Mouse (Mus musculus) stomach, postnatal 0 days (tissue): ENCODE results near the gene Bid. TPM values are rescaled to one million over a fixed set of nuclear protein-coding genes. Genes with fewer than 3 reads are reported as not detected.
A peak's percentile ranks its signal among the peaks of the same experiment; 100 is the strongest.
"Not testable (repeated sequence)": the region's sequence is repeated elsewhere in the genome, so short reads cannot be mapped to it uniquely, and the experiment has no call there.

Experiments
- ATAC-seq: fragments of 200-750 bp; cut with Nextera tagmentation; 2 replicates; pipeline ENCODE4 v1.8.0; 2017; ENCODE audit not compliant: low FRiP score, low TSS enrichment
- DNase-seq: peaks from one replicate; pipeline ENCODE4 v3.0.0-alpha.2; 2016; ENCODE audit warnings: low spot score
- H3K27ac ChIP-seq: fragments of 300-500 bp; sonication (generic); replicated peaks from 2 replicates; pipeline ENCODE4 v1.5.1; 2014; ENCODE audit warnings: mild to moderate bottlenecking, control low read depth
- H3K27me3 ChIP-seq: fragments of 300-500 bp; sonication (generic); 2 replicates; pipeline ENCODE4 v1.6.1; 2014; ENCODE audit warnings: low read length; ENCODE audit not compliant: control insufficient read depth, insufficient read depth
- H3K36me3 ChIP-seq: fragments of 300-500 bp; sonication (generic); 2 replicates; pipeline ENCODE4 v1.6.1; 2014; ENCODE audit warnings: low read length, mixed read lengths; ENCODE audit not compliant: control insufficient read depth, insufficient read depth
- H3K4me1 ChIP-seq: fragments of 300-500 bp; sonication (generic); replicated peaks from 2 replicates; pipeline ENCODE4 v1.6.1; 2014; ENCODE audit warnings: antibody characterized with exemption; ENCODE audit not compliant: control insufficient read depth, insufficient read depth
- H3K4me2 ChIP-seq: fragments of 300-500 bp; sonication (generic); replicated peaks from 2 replicates; pipeline ENCODE4 v1.6.1; 2014; ENCODE audit warnings: low read depth, mild to moderate bottlenecking, control low read depth, moderate library complexity
- H3K4me3 ChIP-seq: fragments of 300-500 bp; sonication (generic); 2 replicates; pipeline ENCODE4 v1.5.1; 2014; ENCODE audit warnings: low read depth, low read length, control low read depth
- H3K9ac ChIP-seq: fragments of 300-500 bp; sonication (generic); 2 replicates; pipeline ENCODE4 v1.6.1; 2014; ENCODE audit warnings: mild to moderate bottlenecking, low read length, control low read depth, mixed read lengths
- H3K9me3 ChIP-seq: fragments of 300-500 bp; sonication (generic); 2 replicates; pipeline ENCODE4 v1.6.1; 2016; ENCODE audit warnings: low read length; ENCODE audit not compliant: control insufficient read depth
- CTCF ChIP-seq: IDR thresholded peaks from 2 replicates; pipeline ENCODE4 v1.5.1; 2016; ENCODE audit warnings: antibody characterized with exemption, low read depth, mild to moderate bottlenecking, moderate library complexity
- EP300 ChIP-seq: optimal IDR thresholded peaks from 2 replicates; pipeline ENCODE3; 2016; ENCODE audit warnings: antibody characterized with exemption
- WGBS: fragments of 180-500 bp; shearing (Covaris S2); extraction: QIAGEN DNeasy Blood & Tissue Kit; methylation state at CpG from one replicate; pipeline ENCODE4 v1.1.7; 2014; 5-methylcytosine and 5-hydroxymethylcytosine counted together
- polyA plus RNA-seq: library from polyadenylated mRNA; unstranded; fragments of >200 nt; fragmentation: Nextera tagmentation; extraction: Ambion mirVana; gene quantifications from 2 replicates; pipeline ENCODE4 v1.2.1, GENCODE M21; 2015

Gene Bid
- polyA plus RNA-seq, 1 experiment from 2014 or later = 21.6 TPM

DNA sequence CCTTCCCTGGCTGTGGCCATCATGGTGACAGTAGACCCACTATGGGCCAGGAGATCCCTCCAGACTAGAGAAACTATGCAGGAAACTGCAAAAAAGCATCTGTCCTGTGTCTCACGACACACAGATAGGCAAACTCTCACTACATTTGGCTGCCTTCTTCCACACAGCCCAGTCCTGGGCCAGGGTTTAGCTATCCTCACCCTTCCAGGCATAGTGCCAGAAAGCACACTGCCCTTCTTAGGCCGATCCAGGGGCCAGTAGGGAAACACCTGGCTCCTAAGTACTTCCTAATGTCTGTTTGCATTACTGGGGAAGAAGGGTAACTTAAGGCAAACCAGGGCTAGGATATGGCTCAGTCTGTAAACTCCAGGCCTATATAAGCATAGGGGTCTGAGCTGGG, 3.7 kb downstream of the Bid start:
- TF ChIP-seq CTCF (no peak), EP300 (no peak)
- no peak overlapping the region for H3K9ac ChIP-seq

DNA sequence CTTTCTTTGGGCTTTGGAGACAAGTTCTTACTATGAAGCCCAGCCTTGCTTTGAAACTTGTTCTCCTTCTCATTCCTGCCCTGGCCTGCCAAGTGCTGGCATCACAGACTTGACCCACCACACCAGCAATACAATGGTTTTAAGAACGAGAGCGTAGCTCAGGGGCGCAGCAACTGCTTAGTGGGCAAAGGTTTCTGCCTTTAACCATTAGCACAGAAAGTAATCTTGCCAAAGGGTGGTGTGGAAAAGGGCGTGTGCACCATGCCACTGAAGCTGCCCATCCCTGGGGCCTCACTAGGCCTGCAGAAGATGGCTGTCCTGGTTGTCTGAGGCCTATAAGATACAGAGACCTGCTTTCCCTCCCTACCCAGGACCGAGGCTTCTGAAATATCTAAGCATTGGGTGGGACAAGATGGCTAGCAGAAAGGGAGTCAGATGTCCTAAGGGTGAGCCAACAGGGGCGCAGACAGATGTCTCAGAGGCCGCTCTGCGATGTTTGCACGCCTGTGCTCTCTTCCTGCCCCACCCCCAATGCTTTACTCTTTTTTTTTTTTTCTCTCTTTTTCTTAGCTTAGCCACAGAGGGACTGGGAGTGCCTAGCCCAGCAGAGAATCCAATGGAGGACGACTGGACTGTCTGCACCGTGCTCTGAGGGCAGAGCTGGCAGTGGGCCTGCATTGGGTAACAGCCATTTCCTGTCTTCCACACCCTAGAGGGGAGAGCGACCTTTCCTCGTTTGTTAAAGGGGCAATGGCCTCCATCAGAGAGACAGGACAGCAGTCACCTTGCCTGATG, 5.2 kb downstream of the Bid start:
- no peak overlapping the region for H3K4me3 ChIP-seq
- H3K36me3 ChIP-seq = no peaks in the 10 kb centered on the region
- DNase-seq (no peak), ATAC-seq (no peak)
- no peaks in the 10 kb centered on the region for H3K27me3 ChIP-seq
- 57% methylated on average over 13 of the region's 13 CpGs for WGBS
- H3K9me3 ChIP-seq = no peaks in the 10 kb centered on the region
- no peak for TF ChIP-seq CTCF
- no peak for TF ChIP-seq EP300
- no peak overlapping the region for H3K9ac ChIP-seq
- no peaks in the 10 kb centered on the region for H3K4me1 ChIP-seq
- no peak overlapping the region for H3K27ac ChIP-seq
- H3K4me2 ChIP-seq = no peak overlapping the region

More for the DNA sequence above, 3.7 kb downstream of the Bid start:
- Histone ChIP-seq H3K27ac (no peak overlapping the region), H3K36me3 (no peaks in the 10 kb centered on the region), H3K9me3 (no peaks in the 10 kb centered on the region), H3K4me3 (no peak overlapping the region), H3K27me3 (no peaks in the 10 kb centered on the region), H3K4me2 (no peak overlapping the region), H3K4me1 (no peaks in the 10 kb centered on the region)
- DNase-seq (peak; percentile 45), ATAC-seq (no peak)
- 26% methylated on average over 2 of the region's 2 CpGs for WGBS

DNA sequence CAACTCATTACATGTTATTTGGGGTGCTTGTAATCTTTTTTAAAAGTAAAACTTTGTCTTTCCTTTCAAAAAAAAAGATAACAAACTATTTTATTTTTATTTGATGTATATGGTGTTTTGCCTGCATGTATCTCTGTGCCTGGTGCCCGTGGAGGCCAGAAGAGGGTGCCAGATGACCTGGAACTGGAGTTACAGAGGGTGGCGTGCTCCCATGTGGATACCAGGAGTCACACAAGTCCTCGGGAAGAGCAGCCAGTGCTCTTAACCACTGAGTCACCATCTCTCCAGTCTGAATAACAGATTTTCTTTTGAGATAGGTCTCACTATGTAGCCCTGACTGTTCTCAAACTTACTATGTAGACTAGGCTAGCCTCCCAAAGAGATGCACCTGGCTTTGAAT, 7.2 kb downstream of the Bid start:
- H3K4me2 ChIP-seq = no peak overlapping the region
- ATAC-seq (no peak), DNase-seq (no peak)
- TF ChIP-seq EP300 (no peak), CTCF (no peak)
- WGBS = 78% methylated on average over 3 of the region's 3 CpGs
- no peaks in the 10 kb centered on the region for H3K4me1 ChIP-seq
- H3K27me3 ChIP-seq = no peaks in the 10 kb centered on the region
- H3K4me3 ChIP-seq = no peak overlapping the region
- H3K36me3 ChIP-seq = no peaks in the 10 kb centered on the region
- H3K9me3 ChIP-seq = no peaks in the 10 kb centered on the region
- H3K27ac ChIP-seq = no peak overlapping the region
- H3K9ac ChIP-seq = no peak overlapping the region

DNA sequence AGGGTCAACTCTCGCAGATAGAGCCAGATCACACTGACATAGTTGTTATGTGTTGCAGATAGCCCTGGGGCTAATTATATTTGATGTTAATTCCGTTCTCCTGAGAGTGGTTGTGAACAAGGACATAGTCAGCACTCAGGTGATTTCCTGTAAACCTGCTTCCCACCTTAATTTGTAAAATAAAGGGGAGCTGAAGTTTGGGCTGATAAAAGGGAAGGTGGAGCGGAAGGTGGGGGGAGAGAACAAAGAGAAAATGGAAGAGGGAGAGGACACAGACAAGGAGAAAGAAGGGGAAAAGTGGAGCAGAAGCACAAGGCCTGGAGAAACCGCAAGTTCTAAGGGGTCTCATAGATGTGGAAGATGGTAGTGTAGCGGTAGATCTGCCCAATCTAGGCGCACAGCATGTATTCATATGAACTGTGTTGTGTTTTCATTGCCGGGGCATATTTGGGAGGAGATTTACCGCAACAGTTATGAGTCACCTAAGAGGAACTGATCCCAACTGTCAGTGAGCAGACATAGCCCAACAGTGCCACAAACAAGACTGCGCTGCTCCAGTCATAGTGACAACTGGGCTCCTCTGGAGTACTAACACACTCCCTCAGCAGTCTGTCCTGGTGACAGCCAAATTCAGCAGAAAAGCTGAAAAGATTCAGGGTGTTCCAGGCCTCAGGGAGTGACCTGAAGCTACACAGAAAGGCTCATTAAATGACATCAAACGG, 8.6 kb downstream of the Bid start:
- H3K9me3 ChIP-seq, H3K27ac ChIP-seq, ATAC-seq, H3K4me1 ChIP-seq, H3K27me3 ChIP-seq, H3K4me3 ChIP-seq, H3K4me2 ChIP-seq, DNase-seq, H3K36me3 ChIP-seq, H3K9ac ChIP-seq: not testable (repeated sequence)
- 84% methylated on average over 9 of the region's 10 CpGs for WGBS

DNA sequence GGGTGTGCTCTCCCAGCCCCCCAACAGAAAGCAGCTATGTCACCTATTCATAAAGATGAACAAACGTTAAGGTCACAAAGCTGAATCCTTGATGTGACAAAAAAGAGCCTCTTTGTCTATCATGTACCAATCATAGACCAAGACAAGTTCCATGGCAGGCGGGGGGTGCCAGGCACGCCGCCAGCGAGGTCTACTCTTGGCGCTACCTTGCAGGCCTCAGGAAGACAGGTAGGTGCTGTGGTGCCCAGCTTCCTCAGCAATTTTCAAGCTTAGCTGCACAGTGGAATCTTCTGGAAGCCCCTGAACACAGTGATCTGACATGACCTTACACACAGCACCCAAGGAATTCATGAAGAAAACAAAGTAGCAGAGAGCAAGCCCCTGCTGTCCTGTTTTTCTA, 10.1 kb downstream of the Bid start:
- no peak for DNase-seq
- ATAC-seq = no peak
- 91% methylated on average over 6 of the region's 6 CpGs for WGBS
- no peak overlapping the region for H3K4me2 ChIP-seq
- no peak overlapping the region for H3K27ac ChIP-seq
- H3K9me3 ChIP-seq = no peaks in the 10 kb centered on the region
- H3K36me3 ChIP-seq = no peaks in the 10 kb centered on the region
- no peak overlapping the region for H3K4me3 ChIP-seq
- no peaks in the 10 kb centered on the region for H3K27me3 ChIP-seq
- TF ChIP-seq EP300 (no peak), CTCF (no peak)
- H3K4me1 ChIP-seq = no peaks in the 10 kb centered on the region
- H3K9ac ChIP-seq = no peak overlapping the region

DNA sequence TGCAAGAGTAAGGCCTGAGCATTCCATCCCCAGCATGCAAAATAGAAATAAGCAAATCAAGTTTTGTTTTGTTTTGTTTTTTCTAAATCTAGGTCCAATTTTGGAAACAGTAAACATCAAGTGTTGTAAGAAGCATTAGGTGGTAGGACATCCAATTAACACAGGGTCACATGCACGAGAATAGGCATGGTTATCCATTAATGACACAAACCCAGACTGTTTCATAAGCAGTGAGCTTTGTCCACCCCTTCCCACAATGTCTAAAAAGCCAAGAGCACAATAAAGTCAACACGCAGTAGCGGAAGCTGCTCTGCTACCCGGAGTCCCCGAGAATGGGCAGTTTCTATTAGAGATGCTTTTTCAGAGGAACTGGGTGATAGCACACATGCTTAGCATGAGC, 11.5 kb downstream of the Bid start:
- H3K27ac ChIP-seq = no peak overlapping the region
- H3K4me2 ChIP-seq = no peak overlapping the region
- TF ChIP-seq EP300 (no peak), CTCF (no peak)
- 78% methylated on average over 5 of the region's 5 CpGs for WGBS
- no peaks in the 10 kb centered on the region for H3K4me1 ChIP-seq
- no peaks in the 10 kb centered on the region for H3K9me3 ChIP-seq
- no peaks in the 10 kb centered on the region for H3K27me3 ChIP-seq
- H3K36me3 ChIP-seq = no peaks in the 10 kb centered on the region
- no peak for DNase-seq
- H3K4me3 ChIP-seq = no peak overlapping the region
- no peak overlapping the region for H3K9ac ChIP-seq
- ATAC-seq = no peak
